Mouse (Mus musculus): ENCODE data around the gene Eif3l.

The Eif3l gene

DNA sequence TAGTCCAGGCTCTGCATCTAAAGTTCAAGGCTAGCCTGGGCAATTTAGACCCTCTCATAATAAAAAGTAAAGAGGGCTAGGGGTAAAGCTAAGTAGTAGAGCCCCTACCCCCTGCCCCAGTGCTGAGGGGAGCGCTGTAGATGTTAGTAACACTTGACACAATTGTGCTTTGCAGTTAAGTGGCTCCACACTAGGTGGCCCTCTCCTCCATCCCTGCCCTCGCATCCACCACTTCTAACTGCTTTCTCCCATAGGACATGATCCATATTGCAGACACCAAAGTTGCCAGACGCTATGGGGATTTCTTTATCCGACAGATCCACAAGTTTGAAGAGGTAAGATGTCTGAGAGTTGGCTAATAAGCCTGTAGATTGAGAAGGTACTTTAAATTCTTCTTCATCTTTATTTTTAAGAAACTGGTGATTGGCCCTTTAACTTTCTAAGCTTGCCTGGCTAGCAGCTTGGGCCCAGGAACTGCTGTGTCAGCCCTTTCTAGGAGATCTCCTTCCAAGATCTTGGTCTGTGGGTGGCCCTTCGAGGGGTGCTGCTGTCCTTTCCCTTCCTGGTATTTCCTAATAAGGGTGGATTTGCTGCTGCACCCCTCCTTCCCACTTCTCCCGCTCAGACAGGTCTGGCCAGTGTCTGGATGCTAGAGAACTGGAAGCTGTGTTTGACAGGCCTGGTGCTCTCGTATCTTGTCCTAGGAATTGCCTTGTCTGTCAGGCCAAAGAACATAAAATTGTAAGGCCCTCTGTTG is 18.3 kb downstream of the Eif3l start:
- DNase-seq (ENCODE audit: low spot score): peak; percentile 32

DNA sequence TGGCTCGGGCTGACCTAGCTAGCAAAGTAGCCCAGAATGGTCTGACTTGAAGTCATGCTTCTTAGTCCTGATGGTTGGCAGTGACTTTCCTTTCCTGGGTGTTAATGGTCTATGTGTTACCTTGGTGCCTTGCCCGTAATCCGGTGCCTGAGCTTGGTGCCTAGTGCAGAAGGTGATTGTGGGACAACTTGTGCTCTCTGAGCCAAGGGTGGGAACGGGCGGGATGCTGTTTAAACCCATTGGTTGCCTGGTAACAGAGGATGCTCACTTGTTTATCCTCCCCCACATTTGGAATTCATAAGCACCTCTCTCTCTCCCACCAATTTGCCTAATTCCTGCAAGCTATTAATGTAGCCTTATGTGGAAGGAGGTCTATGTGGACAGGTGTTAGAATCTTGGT is 20.5 kb downstream of the Eif3l start:
- DNase-seq (ENCODE audit: low spot score): no peak

- peak; percentile 26 for DNase-seq (ENCODE audit: low spot score)
These were observed 21.6 kb downstream of the Eif3l start for GRCm38 (mm10) chr15:79096556-79096955.

- DNase-seq (ENCODE audit: low spot score): no peak
These were observed 22.2 kb downstream of the Eif3l start for GRCm38 (mm10) chr15:79097135-79097534.

DNA sequence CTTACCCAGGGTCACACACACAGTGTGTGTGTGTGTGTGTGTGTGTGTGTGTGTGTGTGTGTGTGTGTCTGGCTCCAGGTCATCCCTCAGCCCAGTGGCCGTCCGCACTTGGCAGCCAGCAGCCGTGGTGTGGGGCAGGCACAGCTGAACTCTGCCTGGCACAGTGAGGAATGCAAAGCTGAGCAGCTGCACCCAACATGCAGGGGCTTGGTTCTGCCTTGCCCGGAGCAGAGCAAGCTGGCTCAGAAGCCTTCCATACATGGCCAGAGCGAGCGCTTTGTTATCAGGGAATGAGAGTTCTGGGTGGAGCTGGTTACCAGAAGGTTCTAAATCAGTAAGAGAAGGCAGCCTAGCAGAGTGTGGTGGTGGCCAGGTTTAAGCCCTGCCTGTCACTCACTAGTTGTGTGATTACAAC is 22.6 kb downstream of the Eif3l start:
- no peak for DNase-seq (ENCODE audit: low spot score)

DNA sequence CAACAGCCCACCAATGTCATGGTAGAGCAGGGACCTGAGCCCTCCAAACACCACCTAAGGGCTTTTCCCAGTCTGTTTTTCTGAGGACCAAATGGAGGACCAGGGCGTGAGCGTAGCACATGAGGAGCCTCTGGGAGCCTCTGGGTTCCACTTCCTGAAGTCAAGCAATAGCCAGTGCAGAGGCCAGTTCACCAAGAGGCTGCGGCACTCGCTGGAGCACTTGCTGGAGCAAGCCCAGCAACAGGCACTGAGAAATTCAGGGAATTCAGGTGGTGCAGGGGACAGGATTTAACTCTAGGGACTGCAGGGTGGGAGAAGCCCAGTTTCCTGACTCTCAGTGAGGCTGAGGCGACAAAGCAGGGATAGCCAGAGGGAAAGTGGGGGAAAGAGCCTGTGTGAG is 23.2 kb downstream of the Eif3l start:
- no peak for DNase-seq (ENCODE audit: low spot score)

- peak; percentile 63 for DNase-seq (ENCODE audit: low spot score)
These were observed 23.9 kb downstream of the Eif3l start for GRCm38 (mm10) chr15:79098868-79099267.

DNA sequence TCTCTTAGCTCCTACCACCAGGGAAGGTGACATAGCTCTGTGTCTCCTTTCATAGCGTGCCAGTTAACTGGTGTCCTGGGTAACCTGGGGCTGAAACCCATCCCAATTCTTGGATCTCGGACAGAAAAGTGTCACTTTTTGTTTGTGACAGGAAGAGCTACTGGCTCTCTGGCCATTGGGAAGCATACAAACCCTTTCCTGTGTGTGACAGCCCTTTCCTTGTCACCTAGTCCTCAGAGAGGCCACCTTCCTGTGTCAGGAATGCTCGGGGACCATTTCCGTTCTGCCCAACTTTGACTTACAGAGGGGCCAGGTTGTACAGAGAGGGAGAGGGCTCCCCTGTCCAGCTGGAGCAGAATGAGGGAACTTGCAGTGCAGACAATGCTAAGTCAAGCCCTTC is 24.5 kb downstream of the Eif3l start:
- peak; percentile 47 for DNase-seq (ENCODE audit: low spot score)

DNA sequence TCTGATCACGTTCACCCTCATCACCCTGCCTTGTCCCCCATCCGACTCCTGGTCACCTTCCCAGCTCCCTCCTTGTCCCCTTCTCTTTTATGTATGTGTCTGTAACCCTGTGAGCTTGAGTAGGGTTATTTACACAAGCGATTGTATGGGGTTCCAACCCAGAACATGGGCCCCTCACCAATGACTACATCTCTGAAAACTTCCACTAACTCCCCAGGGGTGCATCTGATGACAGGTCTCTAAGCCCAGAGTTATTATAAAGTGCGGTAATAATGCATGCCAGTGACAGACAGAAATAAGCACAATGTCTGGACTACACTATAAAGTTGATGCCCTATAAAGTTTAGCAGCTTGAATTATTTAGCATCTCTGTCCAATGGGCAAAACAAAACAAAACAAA is 25.4 kb downstream of the Eif3l start:
- no peak for DNase-seq (ENCODE audit: low spot score)

DNA sequence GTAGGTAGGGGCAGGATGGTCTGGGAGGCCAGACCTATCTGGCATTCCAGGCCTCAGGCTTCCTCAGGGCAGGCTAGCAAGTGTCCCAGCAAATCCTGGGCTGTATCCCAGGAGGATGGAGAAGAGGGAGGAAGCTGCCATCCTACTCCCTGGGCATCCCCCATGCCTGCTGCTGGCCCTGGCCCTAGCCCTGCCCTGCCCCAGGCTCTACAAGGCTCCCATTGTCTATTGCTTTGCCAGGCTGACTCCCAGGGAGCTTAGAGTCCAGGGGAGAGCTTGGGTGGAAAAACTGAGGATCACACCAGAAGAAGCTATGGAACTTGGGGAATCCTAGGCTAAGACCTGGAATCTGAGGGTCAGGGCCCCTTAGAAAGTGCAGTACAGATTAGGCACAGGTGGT is 26.6 kb downstream of the Eif3l start:
- no peak for DNase-seq (ENCODE audit: low spot score)

DNA sequence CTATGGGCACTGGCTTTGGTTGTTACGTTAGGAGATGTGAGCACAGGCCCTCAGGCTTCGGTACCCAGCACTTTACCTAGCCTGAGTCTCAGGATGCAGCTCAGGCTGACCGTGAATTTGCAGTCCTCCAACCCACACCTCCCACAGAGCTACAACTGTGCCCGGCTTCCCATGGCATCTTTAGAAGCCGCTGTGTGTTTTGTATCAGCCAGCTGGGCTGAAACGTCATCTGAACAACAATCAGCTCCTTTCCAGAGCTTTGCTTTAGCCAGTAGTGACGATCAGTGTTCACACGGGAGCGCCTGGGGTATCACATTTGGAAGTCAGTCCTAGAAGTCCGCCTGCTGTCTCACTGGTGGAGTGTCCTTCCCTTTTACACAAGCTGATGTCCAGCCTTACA is 28.3 kb downstream of the Eif3l start:
- no peak for DNase-seq (ENCODE audit: low spot score)

DNA sequence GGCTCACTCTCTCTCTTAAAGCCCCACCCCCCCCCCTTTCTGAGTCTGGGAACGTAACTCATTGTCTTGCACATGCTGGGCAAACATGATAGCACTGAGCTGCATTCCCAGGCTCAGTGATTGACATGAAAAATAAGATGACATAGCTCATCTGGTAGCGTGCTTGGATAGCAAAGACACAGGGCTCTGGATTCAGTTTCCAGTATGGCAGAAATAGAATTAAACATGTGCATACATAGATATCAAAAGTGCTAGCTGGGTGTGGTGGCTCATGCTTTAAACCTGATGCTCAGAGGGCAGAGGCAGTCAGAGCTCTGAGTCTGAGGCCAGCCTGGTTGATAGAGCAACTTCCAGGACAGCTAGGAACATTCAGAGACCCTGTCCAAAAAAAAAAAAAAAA is 30.8 kb downstream of the Eif3l start:
- no peak for DNase-seq (ENCODE audit: low spot score)

DNA sequence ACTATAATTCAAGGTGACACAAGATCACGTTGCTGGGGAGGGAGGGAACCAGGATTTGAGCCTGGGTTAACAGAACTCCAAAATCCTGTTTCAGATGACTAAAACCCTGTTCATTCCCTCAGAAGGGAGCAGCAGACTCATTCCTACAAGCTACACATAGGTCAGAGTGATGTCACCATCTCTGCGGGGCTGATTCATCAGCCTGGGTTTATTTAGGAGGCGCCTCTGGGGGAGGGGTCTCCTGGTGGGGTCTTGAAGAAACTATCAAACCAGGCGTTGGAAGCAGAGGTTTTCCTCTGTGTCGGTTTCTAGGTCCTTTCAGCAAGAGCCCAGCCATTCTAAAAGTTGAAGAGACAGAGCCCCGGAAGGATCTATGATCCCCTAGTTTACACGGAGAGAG is 33.0 kb downstream of the Eif3l start:
- DNase-seq (ENCODE audit: low spot score): no peak

- DNase-seq (ENCODE audit: low spot score): peak; percentile 70
These were observed 33.7 kb downstream of the Eif3l start, which contains the start of gene Micall1 for GRCm38 (mm10) chr15:79108421-79109320. TSS of gene Micall1 (plus strand) at chr15:79108898.

DNA sequence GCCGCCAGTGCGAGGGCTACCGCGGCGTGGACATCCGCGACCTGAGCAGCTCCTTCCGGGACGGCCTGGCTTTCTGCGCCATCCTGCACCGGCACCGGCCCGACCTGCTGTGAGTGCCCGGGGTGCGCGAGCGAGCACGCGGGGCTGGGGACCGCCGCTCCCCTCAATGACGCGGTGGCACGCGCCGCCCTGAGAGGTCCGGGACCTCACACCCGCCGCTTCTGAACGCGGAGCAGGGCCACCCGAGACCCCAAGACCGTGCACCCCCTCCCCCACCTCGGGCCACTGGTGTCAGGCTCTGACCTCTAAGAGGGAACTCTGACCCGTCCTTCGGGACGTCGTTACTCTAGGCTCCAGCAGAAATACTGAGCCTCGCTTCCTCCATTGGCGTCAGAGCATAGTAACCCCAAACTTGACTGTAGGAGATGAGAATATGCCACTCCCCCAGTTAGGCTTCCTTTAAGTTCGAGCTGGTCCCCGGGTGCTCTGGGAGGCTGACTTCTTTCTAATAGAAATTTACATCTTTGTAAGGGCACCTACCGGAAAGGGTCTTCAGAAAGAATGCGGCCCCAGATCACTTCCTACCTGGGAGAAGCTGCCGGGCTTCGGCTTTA is 34.4 kb downstream of the Eif3l start:
- no peak for DNase-seq (ENCODE audit: low spot score)

DNA sequence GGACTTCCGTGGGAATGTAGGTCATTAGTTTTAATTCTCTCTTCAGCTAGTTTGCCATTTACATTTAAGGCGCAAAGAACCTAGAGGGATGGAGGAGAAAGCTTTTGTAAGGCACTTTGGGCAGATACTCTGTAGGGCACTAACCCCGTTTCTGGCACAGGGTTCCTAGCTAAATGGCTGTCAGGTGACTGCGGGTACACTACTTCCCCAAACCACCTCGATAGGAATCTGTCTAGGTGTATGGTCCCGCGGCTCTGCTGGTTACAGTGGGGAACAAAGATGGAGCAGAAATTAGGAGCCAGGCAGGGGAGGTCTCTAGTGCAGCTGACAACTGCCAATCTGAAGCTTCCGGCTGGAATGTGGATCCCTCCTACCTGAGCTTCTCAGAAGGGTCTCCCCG is 35.1 kb downstream of the Eif3l start:
- DNase-seq (ENCODE audit: low spot score): no peak

DNA sequence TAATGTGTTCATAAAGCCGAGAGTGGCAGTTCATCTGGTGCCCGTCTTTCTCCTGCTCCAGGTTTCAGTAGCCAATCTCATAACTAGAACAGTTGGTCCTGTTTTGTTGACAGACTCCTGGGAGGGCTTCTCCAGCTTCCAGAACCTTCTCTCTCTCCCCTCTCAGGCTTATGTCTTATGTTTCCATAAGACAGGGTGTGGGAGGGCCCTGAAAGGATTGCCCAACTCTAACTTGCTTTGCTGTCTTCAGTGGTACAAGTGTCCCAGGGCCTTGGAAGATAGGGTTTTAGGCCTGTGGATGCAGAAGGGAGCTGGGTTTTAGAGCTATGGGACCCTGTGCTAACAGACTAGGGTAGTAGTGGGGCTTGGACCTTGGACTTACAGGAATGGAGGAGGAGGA is 35.5 kb downstream of the Eif3l start:
- no peak for DNase-seq (ENCODE audit: low spot score)

DNA sequence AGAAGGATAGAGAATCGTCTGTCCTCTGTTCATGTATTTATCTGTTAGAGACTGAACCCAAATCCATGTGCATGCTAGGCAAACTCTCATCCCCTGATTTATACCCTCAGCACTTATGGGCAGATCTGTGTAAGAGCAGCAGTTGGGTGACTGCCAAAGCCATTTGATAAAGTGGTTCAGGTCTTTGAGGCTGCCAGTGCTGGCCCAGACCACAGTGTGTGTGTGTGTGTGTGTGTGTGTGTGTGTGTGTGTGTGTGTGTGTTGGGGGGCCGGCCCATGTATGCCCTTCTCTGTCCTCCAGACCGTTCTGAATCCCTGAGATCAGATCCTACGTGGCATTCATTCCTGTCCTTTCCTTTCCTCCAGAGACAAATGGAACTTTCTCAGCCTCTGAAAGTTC is 36.8 kb downstream of the Eif3l start:
- no peak for DNase-seq (ENCODE audit: low spot score)

DNA sequence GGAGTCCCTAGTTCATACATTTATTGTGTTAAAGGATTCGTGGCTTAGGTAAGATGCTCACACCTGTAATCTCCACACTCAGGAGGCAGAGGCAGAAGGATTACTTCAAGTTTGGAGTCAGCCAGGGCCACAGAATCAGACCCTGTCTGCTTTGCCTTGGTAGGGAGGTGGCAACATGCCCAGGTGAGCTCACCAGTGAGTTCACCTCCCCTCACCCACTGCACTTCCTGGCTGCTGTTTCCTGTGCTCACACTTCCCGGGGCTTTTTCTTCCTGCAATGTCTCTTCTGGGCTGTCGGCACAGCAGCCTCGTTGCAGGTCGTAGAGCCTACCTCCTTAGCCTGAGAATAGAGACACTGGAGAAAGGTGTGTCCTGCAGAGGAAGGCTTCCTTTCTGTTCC is 40.3 kb downstream of the Eif3l start:
- no peak for DNase-seq (ENCODE audit: low spot score)

GRCm38 (mm10) chr15:79119491-79119890 is 44.5 kb downstream of the Eif3l start:
- DNase-seq (ENCODE audit: low spot score): no peak

GRCm38 (mm10) chr15:79122119-79122518 is 47.1 kb downstream of the Eif3l start:
- no peak for DNase-seq (ENCODE audit: low spot score)

GRCm38 (mm10) chr15:79122546-79122945 is 47.6 kb downstream of the Eif3l start:
- DNase-seq (ENCODE audit: low spot score): no peak

- no peak for DNase-seq (ENCODE audit: low spot score)
These were observed 48.8 kb downstream of the Eif3l start for GRCm38 (mm10) chr15:79123751-79124150.
